Mouse (Mus musculus) hindbrain, embryonic 15.5 days (tissue): ENCODE measurements at regions not wholly inside any gene's neighbourhood (a gene's known extent, or its start where the extent isn't known, plus 50 kb on each side); places are given as distances from the start of the nearest gene placed in this dataset.

Experiments
- ATAC-seq: fragments of 200-750 bp; cut with Nextera tagmentation; 2 replicates; pipeline ENCODE4 v1.8.0; 2017; ENCODE audit warnings: low read depth, moderate number of reproducible peaks, moderate TSS enrichment; ENCODE audit not compliant: low FRiP score
- H3K27ac ChIP-seq: fragments of 300-500 bp; sonication (generic); replicated peaks from 2 replicates; pipeline ENCODE4 v1.5.1; 2015; ENCODE audit warnings: mild to moderate bottlenecking, inconsistent platforms
- H3K27me3 ChIP-seq: fragments of 300-500 bp; sonication (generic); 2 replicates; pipeline ENCODE4 v1.6.1; 2015; ENCODE audit warnings: control low read depth, inconsistent platforms
- H3K36me3 ChIP-seq: fragments of 300-500 bp; sonication (generic); 2 replicates; pipeline ENCODE4 v1.6.1; 2015; ENCODE audit warnings: control low read depth, inconsistent platforms
- H3K4me1 ChIP-seq: fragments of 300-500 bp; sonication (generic); replicated peaks from 2 replicates; pipeline ENCODE4 v1.6.1; 2015; ENCODE audit warnings: control low read depth, inconsistent platforms
- H3K4me2 ChIP-seq: fragments of 300-500 bp; sonication (generic); 2 replicates; pipeline ENCODE4 v1.6.1; 2015; ENCODE audit warnings: moderate library complexity, mild to moderate bottlenecking, inconsistent platforms
- H3K4me3 ChIP-seq: fragments of 300-500 bp; sonication (generic); 2 replicates; pipeline ENCODE4 v1.5.1; 2015; ENCODE audit warnings: mild to moderate bottlenecking, inconsistent platforms
- H3K9ac ChIP-seq: fragments of 300-500 bp; sonication (generic); 2 replicates; pipeline ENCODE4 v1.6.1; 2015; ENCODE audit warnings: inconsistent platforms
- H3K9me3 ChIP-seq: fragments of 300-500 bp; sonication (generic); 2 replicates; pipeline ENCODE4 v1.6.1; 2016; ENCODE audit warnings: control low read depth, inconsistent platforms
- WGBS: fragments of 180-500 bp; shearing (Covaris S2); methylation state at CpG from one replicate; pipeline ENCODE4 v1.1.7; 2015; 5-methylcytosine and 5-hydroxymethylcytosine counted together

DNA sequence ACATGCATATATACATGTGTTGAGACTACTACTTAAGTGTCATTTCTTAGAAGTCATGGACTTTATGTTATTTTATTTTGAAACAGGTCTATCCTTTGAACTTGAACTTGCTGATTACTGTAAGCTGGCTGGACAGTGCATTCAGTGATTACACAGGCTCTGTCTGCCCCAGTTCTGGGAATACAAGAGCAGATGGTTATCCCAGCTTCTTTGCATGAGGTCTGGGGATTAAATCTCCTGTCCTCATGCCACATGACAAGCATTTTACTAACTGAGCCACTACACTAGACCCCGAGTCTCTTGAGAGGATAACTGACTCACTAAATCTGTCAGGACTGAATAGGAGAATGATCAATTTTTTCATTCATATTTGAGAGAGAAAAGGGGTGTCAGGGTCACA, 403.6 kb upstream of the BC052040 start:
- H3K4me1 ChIP-seq: no peaks in the 10 kb centered on the region
- H3K4me3 ChIP-seq: no peak overlapping the region
- H3K36me3 ChIP-seq: no peaks in the 10 kb centered on the region
- no peak overlapping the region for H3K27ac ChIP-seq
- H3K9ac ChIP-seq: no peak overlapping the region
- H3K4me2 ChIP-seq: no peak overlapping the region
- 58% methylated on average over 1 of the region's 1 CpGs for WGBS
- ATAC-seq: no peak
- H3K9me3 ChIP-seq: no peaks in the 10 kb centered on the region
- H3K27me3 ChIP-seq: no peaks in the 10 kb centered on the region

DNA sequence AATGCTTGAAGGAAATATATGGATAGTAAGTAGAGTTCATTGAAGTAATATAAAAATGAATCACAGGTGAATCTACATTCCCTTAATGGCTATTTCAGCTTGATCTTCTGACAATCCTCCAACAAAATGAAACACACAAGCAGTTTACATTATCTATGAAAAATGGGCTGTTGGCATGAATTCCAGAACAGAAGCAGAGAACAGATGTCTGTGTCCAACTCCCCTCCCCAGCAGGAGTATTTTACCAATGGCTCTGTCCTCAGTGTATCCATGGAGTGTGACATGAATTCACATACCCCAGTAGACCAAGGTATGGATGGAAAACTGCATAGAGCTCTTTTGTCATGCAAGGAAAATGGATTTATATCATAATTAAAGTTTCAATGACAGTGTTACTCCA, 370.3 kb upstream of the BC052040 start:
- no peaks in the 10 kb centered on the region for H3K36me3 ChIP-seq
- no peak for ATAC-seq
- H3K9ac ChIP-seq: no peak overlapping the region
- no peaks in the 10 kb centered on the region for H3K27me3 ChIP-seq
- H3K9me3 ChIP-seq: no peaks in the 10 kb centered on the region
- peaks cover 7% of the 10 kb centered on the region for H3K4me1 ChIP-seq
- H3K4me2 ChIP-seq: no peak overlapping the region
- no peak overlapping the region for H3K27ac ChIP-seq
- H3K4me3 ChIP-seq: no peak overlapping the region

DNA sequence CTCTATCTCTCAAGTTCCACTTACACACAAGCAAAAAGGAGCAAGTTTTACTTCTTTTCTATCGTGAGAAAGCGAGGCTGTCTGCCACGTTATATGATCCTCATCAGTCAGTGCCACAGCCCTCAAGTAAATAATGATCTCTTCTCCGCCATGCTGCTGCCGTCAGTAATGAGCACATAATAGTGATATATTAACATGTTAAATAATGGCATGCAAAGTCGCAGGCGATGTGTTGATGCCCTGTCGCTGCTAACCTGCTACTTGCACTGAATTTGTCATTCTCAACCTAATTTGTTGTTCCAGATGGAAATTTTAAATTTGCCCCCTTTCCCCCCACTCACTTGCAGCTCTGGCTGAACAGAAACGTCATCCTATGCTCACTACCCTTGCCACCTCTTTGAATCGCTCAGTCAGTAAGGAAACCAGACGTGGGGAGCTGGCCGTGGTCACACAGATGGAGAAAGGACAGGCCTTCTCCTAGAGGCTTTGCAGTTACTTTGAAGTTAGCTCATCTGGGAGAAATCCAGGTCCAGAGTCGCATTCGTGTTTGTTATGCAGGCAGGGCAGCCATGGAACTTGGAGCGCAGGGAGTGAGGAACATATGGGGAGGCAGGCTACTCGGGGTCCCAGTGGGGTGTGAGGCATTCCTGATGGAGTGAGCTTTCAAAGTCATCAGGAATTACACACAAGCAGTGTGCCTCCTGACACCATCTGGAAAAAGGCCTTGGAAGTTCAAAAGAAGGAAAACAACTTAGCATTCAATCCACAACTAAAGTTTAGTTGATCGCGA, 368.1 kb upstream of the BC052040 start:
- no peak for ATAC-seq
- no peak overlapping the region for H3K4me3 ChIP-seq
- no peaks in the 10 kb centered on the region for H3K27me3 ChIP-seq
- H3K9ac ChIP-seq: no peak overlapping the region
- H3K4me2 ChIP-seq: peak overlapping the region; percentile 11; the same call in 1 of the 2 replicates
- peaks cover 7% of the 10 kb centered on the region for H3K4me1 ChIP-seq
- no peak overlapping the region for H3K27ac ChIP-seq
- WGBS: 34% methylated on average over 18 of the region's 18 CpGs
- no peaks in the 10 kb centered on the region for H3K9me3 ChIP-seq
- H3K36me3 ChIP-seq: no peaks in the 10 kb centered on the region

- Histone ChIP-seq H3K9me3 (no peaks in the 10 kb centered on the region), H3K27ac (no peak overlapping the region), H3K4me2 (no peak overlapping the region), H3K4me1 (peaks cover 7% of the 10 kb centered on the region), H3K4me3 (no peak overlapping the region), H3K9ac (no peak overlapping the region), H3K27me3 (no peaks in the 10 kb centered on the region), H3K36me3 (no peaks in the 10 kb centered on the region)
- ATAC-seq: no peak
- 75% methylated on average over 6 of the region's 6 CpGs for WGBS
These were observed 367.2 kb upstream of the BC052040 start for GRCm38 (mm10) chr2:115214292-115214691.

GRCm38 (mm10) chr2:115230041-115230440, 351.5 kb upstream of the BC052040 start:
- Histone ChIP-seq H3K27ac (no peak overlapping the region), H3K27me3 (no peaks in the 10 kb centered on the region), H3K36me3 (no peaks in the 10 kb centered on the region), H3K4me3 (no peak overlapping the region), H3K9me3 (no peaks in the 10 kb centered on the region), H3K9ac (no peak overlapping the region), H3K4me1 (no peaks in the 10 kb centered on the region), H3K4me2 (no peak overlapping the region)
- no peak for ATAC-seq
- WGBS: 66% methylated on average over 4 of the region's 4 CpGs

- WGBS: 85% methylated on average over 4 of the region's 4 CpGs
- Histone ChIP-seq H3K27ac (no peak overlapping the region), H3K4me1 (no peaks in the 10 kb centered on the region), H3K4me2 (no peak overlapping the region), H3K27me3 (no peaks in the 10 kb centered on the region), H3K9ac (no peak overlapping the region), H3K9me3 (no peaks in the 10 kb centered on the region), H3K4me3 (no peak overlapping the region), H3K36me3 (no peaks in the 10 kb centered on the region)
- no peak for ATAC-seq
These were observed 333.8 kb upstream of the BC052040 start for GRCm38 (mm10) chr2:115247673-115248072.

DNA sequence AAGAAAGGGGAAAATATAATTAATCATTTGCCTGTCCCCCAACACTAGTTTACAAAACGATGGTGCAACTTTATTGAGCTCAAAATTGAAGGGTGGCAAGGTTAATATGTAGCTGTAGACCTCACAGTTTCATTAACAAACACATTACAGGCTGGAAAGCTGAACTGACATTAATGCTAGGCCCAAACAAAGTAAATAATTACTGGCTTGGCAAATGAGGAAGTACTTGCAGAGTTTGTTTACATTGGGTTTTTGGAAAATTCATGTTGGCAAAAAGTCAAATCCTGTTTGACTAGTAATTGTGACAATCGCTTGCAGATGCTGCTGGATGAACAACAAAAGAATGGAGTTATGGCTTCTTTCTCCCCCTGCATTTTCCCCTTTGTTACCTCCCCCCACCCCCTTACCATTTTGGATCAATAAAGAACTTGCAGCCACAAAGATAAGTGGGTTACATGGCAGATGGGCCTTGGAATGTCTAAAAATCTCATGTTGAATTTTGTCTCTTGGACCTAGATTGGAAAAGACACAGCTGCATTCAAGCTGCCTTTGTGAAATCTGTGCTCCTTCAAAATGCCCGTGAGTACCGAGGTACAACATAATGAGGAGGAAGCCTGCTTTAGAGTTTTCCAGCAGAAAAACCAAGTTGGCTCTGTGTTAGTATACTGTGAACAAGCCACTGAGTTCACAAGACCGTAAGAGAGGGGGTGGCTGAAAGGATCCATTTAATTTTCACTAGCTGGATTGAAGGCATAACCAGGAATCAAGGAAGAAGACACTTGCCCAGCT, 331.3 kb upstream of the BC052040 start:
- 61% methylated on average over 5 of the region's 5 CpGs for WGBS
- Histone ChIP-seq H3K9me3 (no peaks in the 10 kb centered on the region), H3K4me3 (no peak overlapping the region), H3K4me1 (no peaks in the 10 kb centered on the region), H3K27me3 (no peaks in the 10 kb centered on the region), H3K27ac (no peak overlapping the region), H3K36me3 (no peaks in the 10 kb centered on the region), H3K4me2 (no peak overlapping the region), H3K9ac (no peak overlapping the region)
- ATAC-seq: no peak

DNA sequence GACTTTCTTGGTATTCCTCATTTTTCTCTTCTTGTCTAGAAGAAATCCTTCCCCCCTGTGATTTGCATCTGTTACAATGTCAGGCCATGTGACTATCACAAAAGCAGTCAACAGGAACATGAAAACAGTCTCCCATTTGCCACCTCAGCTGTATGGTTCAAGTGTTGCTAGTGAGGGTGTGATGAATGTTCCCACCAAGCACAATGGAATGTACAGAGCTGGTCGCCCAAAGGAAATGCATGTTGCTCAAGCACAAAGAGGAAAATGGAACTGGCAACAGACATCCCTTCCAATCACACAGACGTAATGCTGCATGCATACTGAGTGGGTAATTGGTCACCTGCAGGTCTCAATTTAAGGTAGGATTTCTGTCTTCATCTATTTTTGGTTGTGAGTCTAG, 324.1 kb upstream of the BC052040 start:
- H3K27ac ChIP-seq: no peak overlapping the region
- no peak for ATAC-seq
- no peaks in the 10 kb centered on the region for H3K27me3 ChIP-seq
- H3K9me3 ChIP-seq: no peaks in the 10 kb centered on the region
- H3K4me3 ChIP-seq: no peak overlapping the region
- no peaks in the 10 kb centered on the region for H3K36me3 ChIP-seq
- WGBS: 51% methylated on average over 2 of the region's 2 CpGs
- no peak overlapping the region for H3K4me2 ChIP-seq
- no peaks in the 10 kb centered on the region for H3K4me1 ChIP-seq
- H3K9ac ChIP-seq: no peak overlapping the region

DNA sequence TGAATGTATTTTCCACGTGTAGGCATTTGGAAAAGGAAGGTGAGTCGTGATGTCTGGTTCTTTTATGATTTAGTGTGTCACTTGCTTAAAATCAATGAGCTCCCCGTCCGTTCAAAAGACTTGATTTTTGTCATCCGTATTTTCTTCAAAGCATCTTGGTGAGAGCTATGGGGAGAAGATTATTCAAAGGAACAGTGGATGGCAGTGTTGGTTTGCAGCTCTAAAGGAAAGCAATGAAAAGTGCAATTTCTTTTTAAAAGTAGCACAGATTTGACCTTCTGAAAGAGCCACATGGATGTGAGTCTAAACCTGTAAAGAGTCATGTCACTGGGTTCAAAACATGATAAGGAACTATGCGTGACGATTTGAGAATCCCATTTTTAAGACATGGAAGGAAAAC, 313.3 kb upstream of the BC052040 start:
- Histone ChIP-seq H3K4me2 (no peak overlapping the region), H3K4me1 (no peaks in the 10 kb centered on the region), H3K9ac (no peak overlapping the region), H3K4me3 (no peak overlapping the region), H3K27ac (no peak overlapping the region), H3K36me3 (no peaks in the 10 kb centered on the region), H3K9me3 (no peaks in the 10 kb centered on the region), H3K27me3 (no peaks in the 10 kb centered on the region)
- no peak for ATAC-seq
- WGBS: 78% methylated on average over 7 of the region's 7 CpGs

DNA sequence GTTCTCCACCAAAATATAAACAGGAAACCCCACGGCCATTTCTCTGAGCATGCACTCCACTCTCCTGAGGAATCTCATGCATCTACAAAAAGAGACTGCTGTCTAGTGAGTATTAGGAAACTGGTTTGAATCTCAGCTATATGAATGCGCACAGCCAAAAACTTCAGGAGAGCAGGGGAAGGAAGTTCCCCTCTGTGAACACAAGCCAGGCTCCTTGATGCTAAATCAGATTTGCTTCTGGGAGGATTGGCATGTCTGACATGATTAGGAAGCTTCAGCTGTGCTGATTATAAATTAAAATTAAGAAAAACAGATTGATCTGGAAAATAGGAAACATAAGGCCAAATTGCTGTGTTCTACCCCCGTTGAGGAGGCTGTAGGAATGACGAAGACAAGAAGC, 304.1 kb upstream of the BC052040 start:
- H3K4me1 ChIP-seq: peaks cover 7% of the 10 kb centered on the region; the same call in 1 of the 2 replicates
- H3K9ac ChIP-seq: no peak overlapping the region
- no peaks in the 10 kb centered on the region for H3K27me3 ChIP-seq
- WGBS: 67% methylated on average over 4 of the region's 4 CpGs
- no peaks in the 10 kb centered on the region for H3K36me3 ChIP-seq
- H3K27ac ChIP-seq: no peak overlapping the region
- H3K4me2 ChIP-seq: no peak overlapping the region
- H3K4me3 ChIP-seq: no peak overlapping the region
- H3K9me3 ChIP-seq: no peaks in the 10 kb centered on the region
- no peak for ATAC-seq

DNA sequence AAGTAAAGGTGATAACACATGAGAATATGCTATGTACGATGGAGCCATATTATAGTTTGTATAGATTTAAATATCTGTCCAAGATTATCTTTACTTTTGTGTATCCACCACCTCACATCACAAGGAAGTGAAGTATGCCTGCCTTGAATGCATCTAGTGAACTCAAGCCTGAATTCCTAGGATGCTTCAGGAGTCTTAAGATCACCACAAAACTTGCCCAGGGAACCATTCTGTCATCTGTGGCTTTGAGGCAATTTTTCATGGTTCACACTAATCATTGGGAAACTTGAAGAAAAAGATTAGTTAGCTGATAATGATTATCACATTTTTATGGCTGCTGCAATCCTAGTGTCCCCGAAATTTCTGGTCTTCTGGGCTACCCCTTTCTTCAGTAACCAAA, 288.5 kb upstream of the BC052040 start:
- H3K9me3 ChIP-seq: no peaks in the 10 kb centered on the region
- H3K36me3 ChIP-seq: no peaks in the 10 kb centered on the region
- H3K4me2 ChIP-seq: no peak overlapping the region
- H3K4me1 ChIP-seq: no peaks in the 10 kb centered on the region
- ATAC-seq: no peak
- WGBS: 91% methylated on average over 2 of the region's 2 CpGs
- no peaks in the 10 kb centered on the region for H3K27me3 ChIP-seq
- no peak overlapping the region for H3K27ac ChIP-seq
- H3K4me3 ChIP-seq: no peak overlapping the region
- H3K9ac ChIP-seq: no peak overlapping the region

DNA sequence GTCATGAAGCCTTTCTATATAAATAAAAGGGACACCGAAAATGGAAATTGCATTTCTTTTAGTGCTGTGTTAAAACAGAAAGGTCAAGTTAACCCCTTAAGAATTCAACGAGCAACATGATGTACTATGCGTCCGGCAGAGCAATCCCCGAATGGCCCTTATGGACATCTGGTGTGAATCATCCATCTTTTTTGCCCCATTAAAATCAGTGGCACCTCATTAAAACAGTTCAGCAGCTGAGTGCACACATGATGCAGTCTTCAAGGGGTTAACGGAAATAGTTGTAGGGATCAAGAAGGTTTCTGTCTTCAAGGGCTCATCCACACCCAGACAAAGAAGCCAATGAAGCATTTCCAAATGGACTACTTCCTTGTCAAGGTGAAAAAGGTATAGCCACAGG, 284.1 kb upstream of the BC052040 start:
- no peaks in the 10 kb centered on the region for H3K4me1 ChIP-seq
- H3K27me3 ChIP-seq: no peaks in the 10 kb centered on the region
- no peak for ATAC-seq
- H3K4me3 ChIP-seq: no peak overlapping the region
- H3K9ac ChIP-seq: no peak overlapping the region
- no peak overlapping the region for H3K27ac ChIP-seq
- H3K9me3 ChIP-seq: no peaks in the 10 kb centered on the region
- no peak overlapping the region for H3K4me2 ChIP-seq
- no peaks in the 10 kb centered on the region for H3K36me3 ChIP-seq
- 70% methylated on average over 6 of the region's 6 CpGs for WGBS
